Mouse (Mus musculus): ENCODE data around the gene Kcnk6. TPM values are rescaled to one million over a fixed set of nuclear protein-coding genes. Genes with fewer than 3 reads are reported as not detected.
"Not testable (repeated sequence)": the region's sequence is repeated elsewhere in the genome, so short reads cannot be mapped to it uniquely, and the experiment has no call there.

The Kcnk6 gene
- total RNA-seq, 2 experiments from 2014 or later, result not detected

GRCm38 (mm10) chr7:29248261-29248841, 16.0 kb upstream of the Kcnk6 start, which contains the start of gene 2200002D01Rik:
2200002D01Rik (minus strand) TSS chr7:29248466.
- ATAC-seq (replicated peaks; ENCODE audit: low FRiP score, low TSS enrichment, poor library complexity, severe bottlenecking), result peak; percentile 31

DNA sequence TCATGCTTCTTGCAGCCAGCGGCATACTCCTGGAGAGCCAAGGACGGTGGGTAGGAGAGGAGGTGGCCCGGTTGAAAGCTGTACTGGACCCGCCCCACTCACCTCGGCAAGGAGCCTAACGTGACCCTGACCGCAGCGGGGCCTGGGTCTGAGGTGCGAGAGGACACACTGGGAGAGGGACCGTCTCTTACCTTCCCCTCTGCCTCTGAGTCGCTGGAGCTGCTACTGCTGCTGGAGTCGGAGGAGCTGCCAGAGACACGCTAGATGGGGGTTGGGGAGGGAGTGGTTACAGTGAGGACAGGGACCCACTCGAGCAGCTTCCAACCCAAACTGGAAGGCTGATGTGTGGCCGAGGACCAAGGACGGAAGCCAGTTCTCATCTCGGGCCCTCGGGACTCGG, 15.4 kb upstream of the Kcnk6 start:
- ATAC-seq (replicated peaks; ENCODE audit: low FRiP score, low TSS enrichment, poor library complexity, severe bottlenecking), result 0 out of 2 replicates have a peak, but pooled peaks have one; percentile 12

DNA sequence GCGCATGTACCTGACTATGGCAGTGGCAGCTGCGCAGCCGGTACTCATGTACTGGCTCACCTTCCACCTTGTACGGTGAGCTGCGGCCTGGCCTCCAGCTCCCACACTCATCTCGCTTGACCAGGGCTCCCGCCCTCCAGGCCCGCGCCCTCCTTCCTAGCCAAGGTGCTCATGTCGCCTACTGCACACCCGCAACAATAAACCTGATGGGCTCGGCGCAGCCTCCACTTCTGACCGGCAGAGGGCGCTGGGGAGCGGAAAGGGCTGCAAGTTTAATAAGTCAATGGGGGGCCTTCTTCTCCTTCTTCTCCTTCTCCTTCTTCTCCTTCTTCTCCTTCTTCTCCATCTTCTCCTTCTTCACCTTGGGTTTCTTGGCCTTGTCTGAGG, 15.0 kb upstream of the Kcnk6 start:
- peak; percentile 43 for ATAC-seq (replicated peaks; ENCODE audit: low FRiP score, low TSS enrichment, poor library complexity, severe bottlenecking)

DNA sequence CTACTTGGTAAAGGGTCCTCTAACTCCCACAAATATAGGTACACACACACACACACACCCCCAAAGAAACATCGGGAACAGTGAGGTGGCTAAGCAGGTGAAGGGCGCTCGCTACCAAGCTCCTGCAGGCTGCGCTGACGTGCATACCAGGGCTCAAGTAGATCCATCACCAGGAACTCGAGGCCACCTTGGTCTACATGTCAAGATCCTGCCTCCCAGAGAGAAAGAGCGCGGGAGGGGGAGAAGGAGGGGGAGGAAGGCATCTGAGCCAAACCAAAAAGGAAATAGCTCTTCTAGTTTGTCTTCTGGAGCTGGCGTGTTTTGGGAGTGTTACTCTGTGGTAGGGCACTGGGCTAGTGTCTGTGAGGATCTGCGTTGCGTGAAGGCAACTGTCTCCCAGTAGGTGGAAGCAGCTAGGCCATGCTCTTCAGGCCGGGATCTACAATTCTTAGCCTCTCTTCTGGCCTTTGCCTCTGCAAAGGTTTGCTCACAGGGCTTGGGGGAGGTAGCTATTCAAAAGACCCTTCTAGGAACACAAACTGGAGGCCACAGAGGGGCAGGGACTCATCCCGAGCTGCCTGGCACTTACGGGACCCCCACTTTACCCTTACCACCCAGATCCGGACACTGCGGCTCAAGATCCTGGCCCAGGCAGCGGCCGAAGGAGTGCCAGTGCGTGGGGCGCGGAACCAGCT, 14.5 kb upstream of the Kcnk6 start:
- no peak for ATAC-seq (replicated peaks; ENCODE audit: low FRiP score, low TSS enrichment, poor library complexity, severe bottlenecking)

DNA sequence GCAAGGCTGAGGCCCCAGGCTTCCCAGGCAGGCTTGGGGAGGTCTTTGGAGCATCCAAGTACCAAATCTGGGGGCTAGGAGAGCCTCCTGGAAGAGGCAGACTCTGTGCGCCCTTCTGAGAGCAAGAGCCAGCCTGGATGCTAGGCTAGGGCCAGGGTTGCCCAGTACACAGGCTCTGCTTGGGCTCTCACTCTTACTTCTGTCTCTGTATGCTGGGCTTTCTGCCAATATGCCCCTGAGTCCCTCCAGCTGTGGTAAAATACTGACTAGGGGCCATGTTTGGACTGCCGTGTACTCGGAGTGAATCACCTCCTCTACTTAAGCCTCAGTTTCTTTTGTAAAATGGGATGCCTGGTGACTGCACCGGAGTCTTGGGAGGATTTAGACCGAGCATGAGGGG, 13.7 kb upstream of the Kcnk6 start:
- ATAC-seq (replicated peaks; ENCODE audit: low FRiP score, low TSS enrichment, poor library complexity, severe bottlenecking), result no peak

DNA sequence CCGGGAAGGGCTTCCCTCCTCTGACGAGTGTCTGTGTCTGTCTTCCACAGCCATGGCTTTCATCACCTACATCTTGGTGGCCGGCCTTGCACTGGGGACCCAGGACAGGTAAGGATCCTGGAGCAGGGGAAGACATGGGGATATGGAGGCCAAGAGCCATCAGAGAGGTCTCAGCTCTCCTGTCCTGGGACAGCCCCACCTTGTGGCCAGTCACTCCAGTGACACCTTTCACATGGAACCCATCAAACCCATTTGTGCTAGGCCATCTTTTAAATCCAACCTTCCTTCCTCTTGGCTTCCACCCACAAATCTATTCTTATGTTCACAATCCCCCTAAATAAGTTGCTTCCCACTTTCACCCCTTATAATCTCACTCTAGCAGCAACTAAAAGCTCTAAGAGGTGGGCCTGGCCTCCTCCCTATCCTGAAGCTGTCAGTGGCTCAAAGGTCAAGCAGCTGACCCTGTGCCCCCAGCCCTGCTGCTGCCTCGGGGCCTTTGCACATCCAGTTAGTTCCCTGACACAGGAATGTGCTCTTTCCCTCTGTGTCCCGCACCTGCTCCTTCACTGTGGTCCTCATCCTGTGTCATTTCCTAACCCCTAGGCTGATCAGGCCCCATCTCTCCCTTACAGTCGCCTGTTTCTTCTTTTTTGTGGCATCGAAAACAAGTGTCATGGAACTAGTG, 12.6 kb upstream of the Kcnk6 start:
- 0 out of 2 replicates have a peak, but pooled peaks have one; percentile 27 for ATAC-seq (replicated peaks; ENCODE audit: low FRiP score, low TSS enrichment, poor library complexity, severe bottlenecking)

- peak; percentile 93 for ATAC-seq (replicated peaks; ENCODE audit: low FRiP score, low TSS enrichment, poor library complexity, severe bottlenecking)
Measured at GRCm38 (mm10) chr7:29238019-29238967, 6.0 kb upstream of the Kcnk6 start, which contains the start of gene Yif1b. Yif1b (plus strand) TSS chr7:29238329.

DNA sequence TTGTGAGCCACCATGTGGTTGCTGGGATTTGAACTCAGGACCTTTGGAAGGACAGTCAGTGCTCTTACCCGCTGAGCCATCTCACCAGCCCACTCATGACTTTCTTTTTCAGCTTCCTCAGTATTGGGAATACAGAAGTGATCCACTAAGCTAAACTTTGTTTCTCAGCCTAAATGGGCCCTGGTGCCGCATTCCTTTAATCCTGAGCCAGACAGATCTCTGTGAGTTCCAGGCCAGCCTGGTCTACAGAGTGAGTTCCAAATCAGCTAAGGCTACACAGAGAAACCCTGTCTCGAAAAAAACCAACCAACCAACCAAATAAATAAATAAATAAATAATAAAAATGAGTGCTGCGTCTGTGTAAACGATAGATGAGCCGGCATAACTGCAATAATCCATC, 5.3 kb upstream of the Kcnk6 start:
- not testable (repeated sequence) for ATAC-seq (replicated peaks; ENCODE audit: low FRiP score, low TSS enrichment, poor library complexity, severe bottlenecking)

- ATAC-seq (replicated peaks; ENCODE audit: low FRiP score, low TSS enrichment, poor library complexity, severe bottlenecking), result no peak
Measured at GRCm38 (mm10) chr7:29236593-29236992, 4.3 kb upstream of the Kcnk6 start.

DNA sequence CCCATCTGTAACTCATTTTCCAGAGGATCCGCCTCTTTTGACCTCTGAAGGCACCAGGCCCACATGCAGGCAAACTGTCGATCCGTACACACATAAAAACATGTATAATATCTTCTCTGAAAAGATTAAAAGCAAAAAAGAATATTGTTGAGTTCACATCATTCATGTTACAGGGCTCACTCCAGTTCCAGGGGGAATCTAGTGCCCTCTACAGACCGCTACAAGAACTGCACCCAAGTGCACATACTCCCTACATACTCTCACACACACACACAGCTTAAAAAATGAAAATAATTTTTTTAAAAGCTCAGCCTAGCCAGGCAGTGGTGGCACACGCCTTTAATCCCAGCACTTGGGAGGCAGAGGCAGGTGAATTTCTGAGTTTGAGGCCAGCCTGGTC, 2.3 kb upstream of the Kcnk6 start:
- no peak for ATAC-seq (replicated peaks; ENCODE audit: low FRiP score, low TSS enrichment, poor library complexity, severe bottlenecking)

DNA sequence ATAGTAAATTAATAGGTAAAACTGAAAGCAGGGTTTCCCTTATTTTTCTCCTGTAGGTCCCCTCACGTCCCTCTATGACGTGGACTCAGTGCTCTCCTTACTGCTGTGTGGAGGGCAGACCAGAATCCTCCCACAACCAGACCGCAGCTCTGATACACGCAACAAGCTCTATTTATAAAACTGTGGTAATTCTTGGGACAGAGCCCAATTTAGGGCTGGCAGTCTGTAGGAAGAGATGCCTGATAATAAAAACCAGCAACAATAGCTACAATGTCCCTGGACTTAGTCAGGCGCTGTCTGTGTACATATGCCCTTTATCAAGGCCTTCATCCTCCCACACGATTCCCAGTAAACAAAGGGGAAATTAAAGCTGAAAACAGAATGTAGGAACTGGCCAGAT, 1.4 kb upstream of the Kcnk6 start:
- ATAC-seq (replicated peaks; ENCODE audit: low FRiP score, low TSS enrichment, poor library complexity, severe bottlenecking), result peak; percentile 49

GRCm38 (mm10) chr7:29231517-29231916, 798 bp downstream of the Kcnk6 start:
- ATAC-seq (replicated peaks; ENCODE audit: low FRiP score, low TSS enrichment, poor library complexity, severe bottlenecking), result no peak

DNA sequence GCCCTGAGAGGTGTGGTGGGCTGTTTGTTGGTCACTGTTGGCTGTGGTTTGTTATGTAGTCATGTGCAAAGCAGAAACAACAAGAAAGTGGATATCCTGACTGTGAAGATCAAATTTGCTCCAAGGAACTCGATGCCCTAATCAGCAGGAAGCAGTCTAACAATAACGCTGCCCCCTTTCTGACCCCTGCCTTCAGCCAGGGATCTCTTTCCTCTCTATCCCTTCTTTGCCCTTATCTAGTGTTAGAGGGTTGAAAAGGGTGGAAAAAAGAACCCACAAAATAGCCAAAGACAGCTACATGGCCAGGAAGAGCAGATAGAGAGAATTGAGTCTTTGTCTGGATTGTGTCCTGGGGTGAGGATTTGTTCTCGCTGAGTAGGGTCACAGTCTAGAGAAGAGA, 1.8 kb downstream of the Kcnk6 start:
- ATAC-seq (replicated peaks; ENCODE audit: low FRiP score, low TSS enrichment, poor library complexity, severe bottlenecking), result no peak

DNA sequence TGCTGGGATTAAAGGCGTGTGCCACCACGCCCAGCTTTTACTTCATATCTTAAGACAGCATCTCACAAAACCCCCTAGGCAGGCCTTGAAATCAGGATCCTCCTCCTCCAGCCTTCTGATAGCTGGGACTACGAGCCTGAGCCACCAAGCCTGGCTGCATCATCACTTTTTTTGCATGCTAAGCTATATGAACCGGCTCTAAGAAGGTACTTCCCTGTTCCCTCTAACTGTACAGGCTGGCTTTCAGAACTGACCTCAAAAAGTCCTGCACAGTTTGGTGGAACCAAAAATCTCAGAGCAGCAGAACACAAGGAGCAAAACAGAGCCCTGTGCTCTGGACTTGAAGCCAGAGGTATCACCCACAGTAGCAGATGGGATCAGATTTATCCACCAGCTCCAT, 4.1 kb downstream of the Kcnk6 start:
- ATAC-seq (replicated peaks; ENCODE audit: low FRiP score, low TSS enrichment, poor library complexity, severe bottlenecking), result no peak

GRCm38 (mm10) chr7:29225520-29225919, 6.8 kb downstream of the Kcnk6 start:
- no peak for ATAC-seq (replicated peaks; ENCODE audit: low FRiP score, low TSS enrichment, poor library complexity, severe bottlenecking)

GRCm38 (mm10) chr7:29224756-29225394, 7.4 kb downstream of the Kcnk6 start:
- no peak for ATAC-seq (replicated peaks; ENCODE audit: low FRiP score, low TSS enrichment, poor library complexity, severe bottlenecking)

DNA sequence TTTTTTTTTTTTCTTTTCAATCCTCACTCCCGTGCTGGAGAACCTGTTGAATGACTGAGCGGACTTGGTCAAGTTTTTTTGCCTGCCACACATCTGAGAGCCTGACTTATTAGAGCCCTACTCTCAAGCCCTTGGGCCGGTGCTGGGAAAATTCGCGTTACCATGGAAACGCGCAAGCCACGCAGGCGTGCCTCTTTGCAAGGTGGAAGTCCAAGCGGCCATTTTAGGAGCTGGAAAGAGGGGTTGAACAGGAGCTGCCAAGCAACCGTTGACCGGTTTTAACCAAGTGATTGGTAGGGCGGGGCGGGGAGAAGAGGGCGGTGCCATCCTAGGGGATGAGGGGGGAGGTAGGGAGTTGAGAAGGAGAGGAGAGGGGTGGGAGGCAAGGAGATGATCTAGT, 17.5 kb downstream of the Kcnk6 start:
- ATAC-seq (replicated peaks; ENCODE audit: low FRiP score, low TSS enrichment, poor library complexity, severe bottlenecking), result no peak

DNA sequence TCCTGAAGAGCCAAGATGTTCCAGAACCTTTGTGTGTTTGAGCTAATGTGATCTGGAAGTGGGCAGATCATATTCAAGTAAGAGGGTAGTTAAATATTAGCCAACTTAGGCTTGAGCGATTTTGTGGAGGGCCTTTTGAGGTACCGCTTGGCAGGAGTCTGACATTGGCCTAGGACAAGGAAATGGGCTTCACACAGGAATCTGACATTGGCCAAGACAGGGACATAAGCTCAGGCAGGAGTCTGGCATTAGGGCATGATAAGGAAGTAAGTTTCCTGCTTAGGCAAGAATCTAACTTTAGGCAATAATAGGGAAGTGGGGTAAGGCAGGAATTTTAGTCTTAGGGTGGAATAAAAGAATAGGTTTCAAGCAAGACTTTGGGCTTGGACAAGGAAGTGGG, 18.1 kb downstream of the Kcnk6 start:
- no peak for ATAC-seq (replicated peaks; ENCODE audit: low FRiP score, low TSS enrichment, poor library complexity, severe bottlenecking)

GRCm38 (mm10) chr7:29213675-29214082, 18.6 kb downstream of the Kcnk6 start, which contains the start of gene Catsperg1:
Catsperg1 (minus strand) TSS chr7:29214035.
- no peak for ATAC-seq (replicated peaks; ENCODE audit: low FRiP score, low TSS enrichment, poor library complexity, severe bottlenecking)
